Mouse (Mus musculus) liver, adult 2 months (tissue): Measurements from ENCODE around the gene Spata31d1b.

Experiments
- CTCF ChIP-seq: fragments of 200-500 bp; IDR thresholded peaks from 2 replicates; pipeline ENCODE4 v1.5.1; 2011; ENCODE audit warnings: low read depth, low read length, control low read depth
- POLR2A ChIP-seq: fragments of 200-500 bp; IDR thresholded peaks from 2 replicates; pipeline ENCODE4 v1.6.1; 2011; ENCODE audit warnings: low read length, control low read depth; ENCODE audit not compliant: insufficient read depth; ENCODE audit errors: extremely low read depth

DNA sequence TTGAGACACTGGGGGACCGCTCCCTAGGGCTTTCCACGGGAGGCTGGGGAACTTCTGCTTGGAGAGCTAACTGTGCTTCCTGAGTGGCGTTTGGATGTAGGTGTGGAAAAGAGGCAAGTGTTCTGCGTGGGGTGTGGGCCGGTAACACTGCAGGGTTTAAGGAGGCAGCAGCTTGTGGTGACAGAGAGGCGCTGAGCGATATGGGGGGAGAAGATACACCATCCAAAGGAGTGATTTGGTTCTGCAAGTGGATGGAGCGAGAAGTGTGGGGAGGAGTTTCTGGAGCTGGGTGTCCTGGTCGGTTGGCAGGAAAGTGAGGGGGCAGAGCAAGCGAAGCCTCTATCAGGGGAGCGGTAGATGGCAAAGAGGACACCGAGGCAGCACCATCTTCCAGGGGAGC, 8.6 kb upstream of the Spata31d1b start:
- TF ChIP-seq POLR2A = no peak
- TF ChIP-seq CTCF = no peak
